Mouse (Mus musculus): ENCODE data around the gene Epo.

GRCm38 (mm10) chr5:137502667-137503110 lies 30.4 kb downstream of the Epo start:
- TF ChIP-seq CTCF (IDR thresholded peaks at IDR 0.05; ENCODE audit: control insufficient read depth, insufficient read depth, insufficient replicate concordance, low read depth, low read length): peak; percentile 77; the same call in 1 of the 2 replicates
- TF ChIP-seq POLR2A (IDR thresholded peaks at IDR 0.05; ENCODE audit: control insufficient read depth, low read depth, low read length): no peak; the same call in none of the 2 replicates
